Mouse (Mus musculus) heart, embryonic 10.5 days (tissue): Measurements from ENCODE around the gene Wdfy3. TPM values are rescaled to one million over a fixed set of nuclear protein-coding genes. Genes with fewer than 3 reads are reported as not detected.
"Not testable (repeated sequence)": the region's sequence is repeated elsewhere in the genome, so short reads cannot be mapped to it uniquely, and the experiment has no call there.

Experiments
- DNase-seq: peaks from one replicate; pipeline ENCODE4 v3.0.0-alpha.2; 2017; ENCODE audit warnings: low spot score
- H3K27ac ChIP-seq: fragments of 300-500 bp; sonication (generic); 2 replicates; pipeline ENCODE4 v1.5.1; 2016; ENCODE audit warnings: mild to moderate bottlenecking
- H3K27me3 ChIP-seq: fragments of 300-500 bp; sonication (generic); 2 replicates; pipeline ENCODE4 v1.6.1; 2016; ENCODE audit warnings: mild to moderate bottlenecking; ENCODE audit not compliant: poor library complexity, insufficient read depth, severe bottlenecking
- H3K36me3 ChIP-seq: fragments of 300-500 bp; sonication (generic); 2 replicates; pipeline ENCODE4 v1.6.1; 2016; ENCODE audit warnings: mild to moderate bottlenecking, moderate library complexity
- H3K4me1 ChIP-seq: fragments of 300-500 bp; sonication (generic); 2 replicates; pipeline ENCODE4 v1.6.1; 2016; ENCODE audit warnings: mild to moderate bottlenecking
- H3K4me3 ChIP-seq: fragments of 300-500 bp; sonication (generic); 2 replicates; pipeline ENCODE4 v1.5.1; 2016; ENCODE audit warnings: mild to moderate bottlenecking, moderate library complexity
- H3K9me3 ChIP-seq: fragments of 300-500 bp; sonication (generic); 2 replicates; pipeline ENCODE4 v1.6.1; 2016; ENCODE audit warnings: mild to moderate bottlenecking, moderate library complexity
- whole genome bisulfite sequencing: fragments of 180-500 bp; shearing (Covaris S2); methylation state at CpG from one replicate; pipeline ENCODE4 v1.1.7; 2016; 5-methylcytosine and 5-hydroxymethylcytosine counted together
- polyA plus RNA-seq: library from polyadenylated mRNA; unstranded; fragments of >200 nt; fragmentation: Nextera tagmentation; extraction: Ambion mirVana; gene quantifications from 2 replicates; pipeline ENCODE4 v1.2.1, GENCODE M21; 2016

Wdfy3 gene
- polyA plus RNA-seq, 1 experiment from 2014 or later: 14.4 TPM

- Histone ChIP-seq H3K9me3 (no peaks in the 10 kb centered on the region), H3K4me3 (no peak overlapping the region), H3K27ac (no peak overlapping the region), H3K4me1 (no peaks in the 10 kb centered on the region), H3K27me3 (no peaks in the 10 kb centered on the region), H3K36me3 (peaks cover 90% of the 10 kb centered on the region)
- WGBS: 96% methylated on average over 3 of the region's 3 CpGs
- DNase-seq: no peak
Observed at GRCm38 (mm10) chr5:101905624-101906023, 164.1 kb downstream of the Wdfy3 start.

- H3K9me3 ChIP-seq, H3K27me3 ChIP-seq, H3K27ac ChIP-seq, H3K4me3 ChIP-seq, H3K4me1 ChIP-seq, DNase-seq: not testable (repeated sequence)
- WGBS: 64% methylated on average over 4 of the region's 4 CpGs
- peaks cover 90% of the 10 kb centered on the region for H3K36me3 ChIP-seq
Observed at GRCm38 (mm10) chr5:101904841-101905240, 164.9 kb downstream of the Wdfy3 start.

- 84% methylated on average over 1 of the region's 1 CpGs for WGBS
- Histone ChIP-seq H3K4me1 (no peaks in the 10 kb centered on the region), H3K4me3 (no peak overlapping the region), H3K36me3 (peaks cover 89% of the 10 kb centered on the region), H3K27me3 (no peaks in the 10 kb centered on the region), H3K27ac (no peak overlapping the region), H3K9me3 (no peaks in the 10 kb centered on the region)
- no peak for DNase-seq
Observed at GRCm38 (mm10) chr5:101902686-101903085, 167.0 kb downstream of the Wdfy3 start.

- Histone ChIP-seq H3K4me3 (no peak overlapping the region), H3K27me3 (no peaks in the 10 kb centered on the region), H3K36me3 (peaks cover 88% of the 10 kb centered on the region), H3K27ac (no peak overlapping the region), H3K9me3 (no peaks in the 10 kb centered on the region), H3K4me1 (no peaks in the 10 kb centered on the region)
- no peak for DNase-seq
- 94% methylated on average over 15 of the region's 15 CpGs for WGBS
Observed at GRCm38 (mm10) chr5:101899981-101900380, 169.7 kb downstream of the Wdfy3 start.

GRCm38 (mm10) chr5:101896784-101897183 is 172.9 kb downstream of the Wdfy3 start:
- Histone ChIP-seq H3K27ac (no peak overlapping the region), H3K4me3 (no peak overlapping the region), H3K9me3 (no peaks in the 10 kb centered on the region), H3K36me3 (peaks cover 89% of the 10 kb centered on the region), H3K27me3 (no peaks in the 10 kb centered on the region), H3K4me1 (0 out of 2 replicates have a peak, but pooled peaks cover 2% of the 10 kb centered on the region)
- DNase-seq: no peak
- 92% methylated on average over 11 of the region's 11 CpGs for WGBS

- H3K4me1 ChIP-seq: 0 out of 2 replicates have a peak, but pooled peaks cover 2% of the 10 kb centered on the region
- WGBS: 86% methylated on average over 18 of the region's 18 CpGs
Observed at GRCm38 (mm10) chr5:101895717-101896645, 173.7 kb downstream of the Wdfy3 start.

GRCm38 (mm10) chr5:101895119-101895518 is 174.6 kb downstream of the Wdfy3 start:
- no peak for DNase-seq
- Histone ChIP-seq H3K9me3 (no peaks in the 10 kb centered on the region), H3K4me1 (0 out of 2 replicates have a peak, but pooled peaks cover 2% of the 10 kb centered on the region), H3K27ac (no peak overlapping the region), H3K36me3 (peaks cover 87% of the 10 kb centered on the region), H3K4me3 (no peak overlapping the region), H3K27me3 (no peaks in the 10 kb centered on the region)
- 85% methylated on average over 11 of the region's 11 CpGs for WGBS

More at GRCm38 (mm10) chr5:101895717-101896645, 173.7 kb downstream of the Wdfy3 start:
- peaks cover 87% of the 10 kb centered on the region for H3K36me3 ChIP-seq
- H3K27me3 ChIP-seq: no peaks in the 10 kb centered on the region
- H3K9me3 ChIP-seq: no peaks in the 10 kb centered on the region
- no peak overlapping the region for H3K4me3 ChIP-seq
- H3K27ac ChIP-seq: no peak overlapping the region
- DNase-seq: no peak

- 68% methylated on average over 13 of the region's 13 CpGs for WGBS
- Histone ChIP-seq H3K9me3 (no peaks in the 10 kb centered on the region), H3K27ac (no peak overlapping the region), H3K4me3 (no peak overlapping the region), H3K36me3 (peaks cover 87% of the 10 kb centered on the region), H3K4me1 (0 out of 2 replicates have a peak, but pooled peaks cover 2% of the 10 kb centered on the region), H3K27me3 (no peaks in the 10 kb centered on the region)
- DNase-seq: no peak
Observed at GRCm38 (mm10) chr5:101893820-101894515, 175.8 kb downstream of the Wdfy3 start.

GRCm38 (mm10) chr5:101891694-101892416 is 177.9 kb downstream of the Wdfy3 start:
- 0 out of 2 replicates have a peak, but pooled peaks cover 2% of the 10 kb centered on the region for H3K4me1 ChIP-seq
- no peak for DNase-seq
- no peaks in the 10 kb centered on the region for H3K9me3 ChIP-seq
- WGBS: 91% methylated on average over 6 of the region's 6 CpGs
- H3K27me3 ChIP-seq: no peaks in the 10 kb centered on the region
- no peak overlapping the region for H3K27ac ChIP-seq
- H3K36me3 ChIP-seq: peaks cover 93% of the 10 kb centered on the region
- no peak overlapping the region for H3K4me3 ChIP-seq

GRCm38 (mm10) chr5:101887989-101888388 is 181.7 kb downstream of the Wdfy3 start:
- no peaks in the 10 kb centered on the region for H3K4me1 ChIP-seq
- no peaks in the 10 kb centered on the region for H3K9me3 ChIP-seq
- WGBS: 96% methylated on average over 19 of the region's 19 CpGs
- H3K4me3 ChIP-seq: no peak overlapping the region
- H3K27me3 ChIP-seq: no peaks in the 10 kb centered on the region
- H3K36me3 ChIP-seq: peaks cover 93% of the 10 kb centered on the region
- DNase-seq: no peak
- H3K27ac ChIP-seq: no peak overlapping the region

GRCm38 (mm10) chr5:101885039-101885438 is 184.7 kb downstream of the Wdfy3 start:
- DNase-seq: no peak
- 0 out of 2 replicates have a peak, but pooled peaks cover 5% of the 10 kb centered on the region for H3K4me1 ChIP-seq
- 77% methylated on average over 12 of the region's 12 CpGs for WGBS
- peaks cover 95% of the 10 kb centered on the region for H3K36me3 ChIP-seq
- H3K4me3 ChIP-seq: no peak overlapping the region
- H3K27me3 ChIP-seq: no peaks in the 10 kb centered on the region
- no peaks in the 10 kb centered on the region for H3K9me3 ChIP-seq
- no peak overlapping the region for H3K27ac ChIP-seq

- H3K27me3 ChIP-seq: no peaks in the 10 kb centered on the region
- no peaks in the 10 kb centered on the region for H3K9me3 ChIP-seq
- 0 out of 2 replicates have a peak, but pooled peaks cover 9% of the 10 kb centered on the region for H3K4me1 ChIP-seq
- WGBS: 88% methylated on average over 15 of the region's 15 CpGs
- peaks cover 86% of the 10 kb centered on the region for H3K36me3 ChIP-seq
- H3K4me3 ChIP-seq: no peak overlapping the region
- H3K27ac ChIP-seq: no peak overlapping the region
- DNase-seq: no peak
Observed at GRCm38 (mm10) chr5:101882191-101882590, 187.5 kb downstream of the Wdfy3 start.
